Mouse (Mus musculus): ENCODE measurements at regions not wholly inside any gene's neighbourhood (a gene's known extent, or its start where the extent isn't known, plus 50 kb on each side); places are given as distances from the start of the nearest gene placed in this dataset.

DNA sequence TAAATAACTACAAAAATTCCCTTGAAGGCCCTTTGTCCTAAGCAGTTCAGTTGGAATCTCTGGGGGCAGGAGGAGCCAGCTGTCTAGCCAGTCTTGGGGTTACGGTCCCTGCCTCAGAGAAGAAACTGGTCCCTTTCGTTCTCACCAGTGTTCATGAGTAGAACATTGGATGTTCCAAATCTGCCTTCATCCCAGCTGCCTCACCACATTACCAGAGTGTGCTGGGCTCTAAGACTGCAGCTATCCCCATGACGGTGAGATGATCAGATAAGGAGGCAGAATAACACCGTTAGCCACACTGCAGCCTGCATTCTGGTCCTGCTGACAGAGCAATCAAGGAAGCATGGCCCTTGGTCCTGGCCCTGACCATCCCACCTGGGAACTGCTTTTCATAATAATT is 279.3 kb downstream of the Qk start:
- H3K4me1 ChIP-seq (ENCODE audit: insufficient read depth), result no peaks in the 10 kb centered on the region
- H3K36me3 ChIP-seq (ENCODE audit: insufficient read depth), result no peaks in the 10 kb centered on the region
- no peak overlapping the region for H3K4me2 ChIP-seq
- TF ChIP-seq CTCF (IDR thresholded peaks at IDR 0.05; ENCODE audit: low read depth), result no peak
- no peak overlapping the region for H3K4me3 ChIP-seq (ENCODE audit: low read depth, low read length)
- H3K9ac ChIP-seq, result no peak overlapping the region
- ATAC-seq (ENCODE audit: insufficient read depth) (no peak), DNase-seq (no peak)
- no peak overlapping the region for H3K27ac ChIP-seq (ENCODE audit: low read depth)
- no peaks in the 10 kb centered on the region for H3K9me3 ChIP-seq (ENCODE audit: low read depth, low read length)
- no peaks in the 10 kb centered on the region for H3K27me3 ChIP-seq (ENCODE audit: insufficient read depth, low read length)
- 50% methylated on average over 4 of the region's 4 CpGs for WGBS

DNA sequence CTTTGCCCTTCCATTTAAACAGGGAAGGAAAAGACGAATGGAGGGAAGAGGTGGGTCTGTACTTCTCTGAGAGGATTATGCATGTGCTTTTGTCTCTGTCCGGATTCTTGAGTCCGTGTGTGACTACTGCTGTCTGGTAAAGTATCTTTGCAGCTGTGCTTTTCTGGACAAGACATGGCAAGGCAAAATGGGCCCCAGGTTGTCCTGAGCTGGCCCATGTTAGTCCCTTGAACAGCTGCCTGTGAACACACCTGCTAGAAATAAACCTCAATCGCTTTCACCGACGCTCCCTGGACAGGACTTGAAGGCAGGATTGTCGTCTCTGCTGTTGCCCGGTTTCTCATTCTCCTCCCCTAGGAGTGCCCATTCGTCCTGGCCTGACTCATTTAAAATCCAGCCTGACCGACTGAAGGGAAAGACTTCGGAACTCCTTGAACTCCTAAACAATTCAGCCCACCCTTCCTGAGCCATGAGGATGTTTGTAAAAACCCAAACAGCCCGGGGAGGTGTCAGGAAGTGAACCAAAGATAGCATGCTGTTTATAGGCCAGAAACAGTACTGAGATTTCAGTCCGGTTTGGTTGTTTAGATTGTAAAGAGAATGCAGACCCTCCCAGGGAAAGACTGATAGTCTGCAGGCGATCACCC is 281.7 kb downstream of the Qk start:
- Histone ChIP-seq H3K27ac (ENCODE audit: low read depth) (no peak overlapping the region; the same call in 1 of the 2 replicates), H3K36me3 (ENCODE audit: insufficient read depth) (no peaks in the 10 kb centered on the region), H3K4me1 (ENCODE audit: insufficient read depth) (no peaks in the 10 kb centered on the region), H3K4me3 (ENCODE audit: low read depth, low read length) (no peak overlapping the region), H3K27me3 (ENCODE audit: insufficient read depth, low read length) (no peaks in the 10 kb centered on the region), H3K9me3 (ENCODE audit: low read depth, low read length) (no peaks in the 10 kb centered on the region), H3K4me2 (no peak overlapping the region), H3K9ac (no peak overlapping the region)
- ATAC-seq (ENCODE audit: insufficient read depth) (peak; percentile 62), DNase-seq (peak; percentile 73)
- no peak for TF ChIP-seq CTCF (IDR thresholded peaks at IDR 0.05; ENCODE audit: low read depth)
- WGBS, result 32% methylated on average over 14 of the region's 14 CpGs

DNA sequence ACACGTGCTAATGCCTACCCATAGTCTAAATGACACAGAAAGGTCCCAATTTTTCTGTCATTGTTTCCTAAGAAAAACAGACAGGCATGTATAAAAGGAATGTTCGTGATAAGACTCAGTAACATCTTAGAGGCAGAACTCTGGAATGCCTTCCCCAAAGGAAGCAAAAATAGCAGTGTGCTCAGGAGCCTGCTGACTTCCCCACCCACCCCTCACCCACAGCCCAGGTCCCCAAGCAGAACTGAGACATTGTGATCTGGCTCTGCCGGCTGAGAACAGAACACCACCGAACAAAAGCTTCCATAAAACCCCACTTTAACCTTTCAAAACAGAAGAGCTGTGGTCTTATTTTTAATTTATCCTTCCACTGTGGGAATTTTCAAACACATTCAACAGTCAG is 286.1 kb downstream of the Qk start:
- Histone ChIP-seq H3K4me3 (ENCODE audit: low read depth, low read length) (no peak overlapping the region), H3K27ac (ENCODE audit: low read depth) (no peak overlapping the region), H3K4me1 (ENCODE audit: insufficient read depth) (no peaks in the 10 kb centered on the region), H3K27me3 (ENCODE audit: insufficient read depth, low read length) (no peaks in the 10 kb centered on the region), H3K9ac (no peak overlapping the region), H3K4me2 (no peak overlapping the region), H3K36me3 (ENCODE audit: insufficient read depth) (no peaks in the 10 kb centered on the region), H3K9me3 (ENCODE audit: low read depth, low read length) (no peaks in the 10 kb centered on the region)
- no peak for TF ChIP-seq CTCF (IDR thresholded peaks at IDR 0.05; ENCODE audit: low read depth)
- 49% methylated on average over 4 of the region's 4 CpGs for WGBS
- DNase-seq (no peak), ATAC-seq (ENCODE audit: insufficient read depth) (no peak)

DNA sequence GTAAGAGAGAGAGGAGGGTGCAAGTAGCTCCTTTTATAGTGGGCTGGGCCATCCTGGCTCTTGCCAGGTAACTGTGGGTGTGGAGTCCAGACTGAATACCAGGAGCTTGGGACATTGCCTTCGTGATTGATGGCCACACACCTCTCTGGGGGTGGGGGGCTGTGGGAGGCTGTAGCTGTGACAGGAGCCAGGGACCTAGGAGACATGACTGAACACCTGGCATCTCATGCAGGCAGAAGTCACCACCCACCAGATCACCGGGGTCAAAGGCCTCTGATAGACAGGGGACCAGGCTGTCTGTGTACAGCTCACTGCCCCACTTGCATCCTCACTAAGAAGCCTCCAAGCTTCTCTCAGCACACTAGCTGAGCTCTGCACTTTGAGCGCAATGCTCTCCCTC is 288.6 kb downstream of the Qk start:
- H3K9ac ChIP-seq, result no peak overlapping the region
- DNase-seq (no peak), ATAC-seq (ENCODE audit: insufficient read depth) (no peak)
- WGBS, result 67% methylated on average over 3 of the region's 3 CpGs
- no peak overlapping the region for H3K4me2 ChIP-seq
- H3K4me3 ChIP-seq (ENCODE audit: low read depth, low read length), result no peak overlapping the region
- TF ChIP-seq CTCF (IDR thresholded peaks at IDR 0.05; ENCODE audit: low read depth), result no peak
- no peaks in the 10 kb centered on the region for H3K9me3 ChIP-seq (ENCODE audit: low read depth, low read length)
- H3K36me3 ChIP-seq (ENCODE audit: insufficient read depth), result no peaks in the 10 kb centered on the region
- no peaks in the 10 kb centered on the region for H3K27me3 ChIP-seq (ENCODE audit: insufficient read depth, low read length)
- H3K27ac ChIP-seq (ENCODE audit: low read depth), result no peak overlapping the region
- H3K4me1 ChIP-seq (ENCODE audit: insufficient read depth), result no peaks in the 10 kb centered on the region

DNA sequence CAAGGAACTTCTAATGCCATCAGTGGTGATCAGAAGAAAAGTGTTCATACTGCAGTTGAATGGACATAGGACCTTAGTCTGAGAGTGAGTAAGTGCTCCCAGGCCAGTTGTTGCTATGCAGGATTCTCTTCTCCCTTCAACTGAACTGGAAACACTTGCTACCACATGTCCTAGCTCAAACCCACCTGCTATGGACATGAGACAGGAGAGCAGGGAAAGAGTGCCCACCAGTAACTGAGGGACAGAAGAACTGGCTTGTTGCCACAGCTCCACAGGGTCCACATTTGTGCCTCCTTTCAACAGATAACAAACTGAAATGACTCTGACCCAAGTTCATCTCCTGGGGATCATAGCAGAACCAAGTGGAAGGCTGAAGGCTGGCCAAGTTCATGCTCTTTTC is 292.9 kb downstream of the Qk start:
- no peak for DNase-seq
- Histone ChIP-seq H3K9me3 (ENCODE audit: low read depth, low read length) (no peaks in the 10 kb centered on the region), H3K4me3 (ENCODE audit: low read depth, low read length) (no peak overlapping the region), H3K36me3 (ENCODE audit: insufficient read depth) (no peaks in the 10 kb centered on the region), H3K9ac (no peak overlapping the region), H3K27ac (ENCODE audit: low read depth) (no peak overlapping the region), H3K27me3 (ENCODE audit: insufficient read depth, low read length) (no peaks in the 10 kb centered on the region), H3K4me1 (ENCODE audit: insufficient read depth) (no peaks in the 10 kb centered on the region), H3K4me2 (no peak overlapping the region)
- TF ChIP-seq CTCF (IDR thresholded peaks at IDR 0.05; ENCODE audit: low read depth), result no peak
- ATAC-seq (ENCODE audit: insufficient read depth), result no peak

DNA sequence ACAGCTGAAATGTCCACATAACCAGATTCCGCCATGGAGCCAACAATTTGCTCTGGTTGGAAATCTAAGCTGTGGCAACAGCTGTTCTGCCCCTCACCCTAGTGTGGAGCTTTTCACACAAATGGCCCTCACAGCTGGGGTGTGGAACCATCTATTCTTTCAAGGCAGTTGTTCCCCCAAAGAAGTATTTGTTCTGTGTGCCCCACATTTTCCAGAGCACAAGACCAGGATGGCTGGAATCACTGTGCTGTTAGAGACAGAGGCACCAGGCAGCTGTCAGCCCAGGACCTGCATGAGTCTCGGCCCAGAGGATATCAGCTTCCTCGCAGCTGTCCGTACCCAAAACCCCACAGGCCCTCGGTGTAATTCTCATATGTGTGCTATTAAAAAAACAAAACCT is 294.4 kb downstream of the Qk start:
- H3K4me1 ChIP-seq (ENCODE audit: insufficient read depth), result no peaks in the 10 kb centered on the region
- no peak overlapping the region for H3K4me2 ChIP-seq
- no peaks in the 10 kb centered on the region for H3K36me3 ChIP-seq (ENCODE audit: insufficient read depth)
- DNase-seq, result no peak
- no peaks in the 10 kb centered on the region for H3K27me3 ChIP-seq (ENCODE audit: insufficient read depth, low read length)
- ATAC-seq (ENCODE audit: insufficient read depth), result no peak
- no peak overlapping the region for H3K9ac ChIP-seq
- H3K9me3 ChIP-seq (ENCODE audit: low read depth, low read length), result no peaks in the 10 kb centered on the region
- TF ChIP-seq CTCF (IDR thresholded peaks at IDR 0.05; ENCODE audit: low read depth), result no peak
- 63% methylated on average over 5 of the region's 5 CpGs for WGBS
- H3K27ac ChIP-seq (ENCODE audit: low read depth), result no peak overlapping the region
- no peak overlapping the region for H3K4me3 ChIP-seq (ENCODE audit: low read depth, low read length)

DNA sequence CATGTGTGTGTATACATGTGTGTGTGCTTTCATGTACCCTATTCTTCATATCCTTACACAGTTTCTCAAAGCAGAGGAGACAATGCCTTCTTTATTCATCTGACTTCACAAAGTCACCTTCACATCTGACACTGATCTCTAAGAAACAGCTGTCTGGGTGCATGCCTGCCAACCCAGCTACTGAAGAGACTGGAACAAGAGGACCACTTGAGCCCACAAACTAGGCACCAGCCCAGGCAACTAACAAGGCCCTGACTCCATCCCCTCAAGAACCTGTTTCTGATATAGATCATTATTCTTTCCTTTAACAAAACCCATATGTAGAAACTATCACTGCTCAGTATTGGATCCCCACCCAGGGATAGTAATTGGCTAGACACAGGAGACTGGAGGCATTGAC is 295.3 kb downstream of the Qk start:
- no peak overlapping the region for H3K4me2 ChIP-seq
- H3K27ac ChIP-seq (ENCODE audit: low read depth), result no peak overlapping the region
- ATAC-seq (ENCODE audit: insufficient read depth), result no peak
- no peaks in the 10 kb centered on the region for H3K36me3 ChIP-seq (ENCODE audit: insufficient read depth)
- DNase-seq, result no peak
- H3K4me3 ChIP-seq (ENCODE audit: low read depth, low read length), result no peak overlapping the region
- no peak overlapping the region for H3K9ac ChIP-seq
- no peaks in the 10 kb centered on the region for H3K9me3 ChIP-seq (ENCODE audit: low read depth, low read length)
- no peaks in the 10 kb centered on the region for H3K4me1 ChIP-seq (ENCODE audit: insufficient read depth)
- no peaks in the 10 kb centered on the region for H3K27me3 ChIP-seq (ENCODE audit: insufficient read depth, low read length)
- no peak for TF ChIP-seq CTCF (IDR thresholded peaks at IDR 0.05; ENCODE audit: low read depth)

DNA sequence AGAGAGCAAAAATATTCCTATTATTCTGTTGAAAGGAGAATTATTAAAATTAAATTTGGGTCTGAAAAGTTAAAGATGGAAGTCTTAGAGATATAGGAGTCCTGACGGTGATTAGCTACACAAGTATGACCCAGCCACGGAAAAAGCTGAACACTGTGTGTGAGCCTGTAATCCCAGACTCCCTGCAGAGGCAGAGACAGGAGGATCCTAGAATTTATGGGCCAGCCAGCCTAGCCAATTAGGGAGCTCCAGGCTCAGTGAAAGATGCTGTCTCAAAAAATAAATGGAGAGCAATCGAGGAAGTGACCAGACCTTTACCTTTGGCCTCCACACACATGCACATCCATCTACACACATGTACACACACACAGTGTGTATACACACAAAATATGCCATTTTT is 307.5 kb downstream of the Qk start:
- ATAC-seq (ENCODE audit: insufficient read depth), result no peak
- no peaks in the 10 kb centered on the region for H3K27me3 ChIP-seq (ENCODE audit: insufficient read depth, low read length)
- H3K4me3 ChIP-seq (ENCODE audit: low read depth, low read length), result no peak overlapping the region
- H3K9me3 ChIP-seq (ENCODE audit: low read depth, low read length), result no peaks in the 10 kb centered on the region
- WGBS, result 67% methylated on average over 3 of the region's 3 CpGs
- no peak overlapping the region for H3K27ac ChIP-seq (ENCODE audit: low read depth)
- DNase-seq, result no peak
- TF ChIP-seq CTCF (IDR thresholded peaks at IDR 0.05; ENCODE audit: low read depth), result no peak
- H3K36me3 ChIP-seq (ENCODE audit: insufficient read depth), result no peaks in the 10 kb centered on the region
- no peak overlapping the region for H3K9ac ChIP-seq
- no peaks in the 10 kb centered on the region for H3K4me1 ChIP-seq (ENCODE audit: insufficient read depth)
- no peak overlapping the region for H3K4me2 ChIP-seq
